ENCODE assay signal across 8 mouse cellular contexts in genomic region chr4:133129931-133130889, GRCm38 (mm10). TPM values are rescaled to one million over a fixed set of nuclear protein-coding genes. Genes with fewer than 3 reads are reported as not detected.
A peak's percentile ranks its signal among the peaks of the same experiment; 100 is the strongest.
DNase-seq lines count a peak whose midpoint lies in the region; ATAC-seq and TF ChIP-seq lines count a peak whose summit lies in the region.

TSS of gene Wasf2 (plus strand) at chr4:133130505.

- H3K27ac ChIP-seq in hindbrain, embryonic 13.5 days, result peak within 1 kb of the TSS; percentile 78

- H3K27me3 ChIP-seq in Patski, result no peaks in the 10 kb centered on the region
- H3K27me3 ChIP-seq in hindbrain, embryonic 13.5 days, result no peaks in the 10 kb centered on the region

- TF ChIP-seq CTCF in Patski (IDR thresholded peaks at IDR 0.05), result no peak

- peak within 1 kb of the TSS; percentile 77 for H3K4me2 ChIP-seq in hindbrain, embryonic 13.5 days

- ATAC-seq in Patski, result peak; percentile 68
- peak; percentile 95 for ATAC-seq in hindbrain, embryonic 13.5 days (ENCODE audit: low FRiP score)

- no peaks in the 10 kb centered on the region for H3K36me3 ChIP-seq in hindbrain, embryonic 13.5 days

- WGBS in hindbrain, embryonic 13.5 days, result under 1% methylated on average over 61 of the region's 65 CpGs

- CTCF ChIA-PET in Patski (lab: Charles Lee), result no interaction called here

- H3K4me3 ChIP-seq in hindbrain, embryonic 13.5 days, result peak within 1 kb of the TSS; percentile 94

- no peaks in the 10 kb centered on the region for H3K9me3 ChIP-seq in hindbrain, embryonic 13.5 days

- in situ Hi-C loops in Patski (cut with MboI; ENCODE audit: low pct_unique_long_range_greater_than_20kb), result loop anchor here (5.0 kb wide), 2 partner anchors 58 to 67 kb away; no protein-coding TSS in a partner anchor

- H3K4me1 ChIP-seq in hindbrain, embryonic 13.5 days (replicated peaks), result peaks cover 29% of the 10 kb centered on the region

- peak; percentile 94 for DNase-seq in Patski (ENCODE audit: low read depth, low spot score)
- DNase-seq in cerebellum, postnatal 14 days, result peak; percentile 93 to 94
- peak; percentile 75 to 79 for DNase-seq in frontal cortex, postnatal 14 days (ENCODE audit: low spot score in 2 of 2)
- peak; percentile 71 to 80 for DNase-seq in layer of hippocampus, postnatal 25 days (ENCODE audit: extremely low spot score in 1 of 2, low spot score in 1 of 2)
- peak; percentile 96 for DNase-seq in lung, postnatal 25 days (ENCODE audit: low spot score)
- DNase-seq in retina, embryonic 14.5 days (ENCODE audit: low spot score), result peak; percentile 96
- peak; percentile 95 for DNase-seq in thymus, postnatal 4 days

- H3K9ac ChIP-seq in hindbrain, embryonic 13.5 days, result peak within 1 kb of the TSS; percentile 84

- POLR2A ChIA-PET in Patski (lab: Charles Lee), result interaction anchor here (0.6 to 1.0 kb wide), 3 partner anchors 17 to 1530 kb away, joined by 3 to 6 read pairs (median 4); no protein-coding TSS in a partner anchor

RNA-seq across cellular contexts. Expression of gene Wasf2, which starts in this region (rescaled TPM):
- polyA plus RNA-seq in Patski (2021), result 36.1 TPM
- 33.3 and 35.4 TPM in 2 replicates for polyA plus RNA-seq in hindbrain, embryonic 13.5 days (2015; fragmentation: Nextera tagmentation; extraction: Ambion mirVana)
- total RNA-seq in layer of hippocampus, postnatal 25 days (2021), result 10 to 100 TPM; 28.9 to 32.8 TPM

Comparison
In these comparisons a context has a peak if more than half of its experiments do, and no peak if none do; other contexts are left out.
1. Peak in every context shown above with its lines: DNase-seq, ATAC-seq, H3K4me3 ChIP-seq and H3K27ac ChIP-seq.